8 mouse cellular contexts compared by ENCODE assay signal in the genomic region with DNA sequence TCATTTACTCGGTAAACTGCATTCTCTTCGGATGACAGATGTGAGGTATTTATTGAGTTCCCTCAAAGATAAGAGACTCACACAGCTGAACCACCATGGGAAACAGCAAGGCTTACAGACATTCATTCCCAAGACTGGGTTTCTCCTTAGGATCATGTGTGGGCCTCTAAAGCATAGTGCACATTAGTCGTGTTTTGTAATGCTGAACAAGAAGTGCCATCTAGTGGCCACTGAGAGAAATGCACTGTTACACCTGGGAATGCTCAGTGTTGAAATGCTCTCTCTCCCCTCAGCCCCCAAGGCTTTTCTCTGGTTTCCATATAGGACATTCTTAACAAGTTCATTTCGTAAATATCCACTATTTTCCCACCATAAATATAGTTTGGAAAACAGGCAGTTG. TPM values are rescaled to one million over a fixed set of nuclear protein-coding genes. Genes with fewer than 3 reads are reported as not detected.
DNase-seq lines count a peak whose midpoint lies in the region; ATAC-seq lines count a peak whose summit lies in the region.

No protein-coding gene starts in this region.

- no peaks in the 10 kb centered on the region for H3K4me1 ChIP-seq in forebrain, embryonic 15.5 days

- peak; percentile 77 for ATAC-seq in forebrain, embryonic 15.5 days (replicated peaks)
- ATAC-seq in megakaryocyte progenitor cell, adult 5-6 weeks (replicated peaks; ENCODE audit: poor library complexity): peak; percentile 83

- no peak overlapping the region for H3K4me2 ChIP-seq in forebrain, embryonic 15.5 days (replicated peaks)

- H3K36me3 ChIP-seq in forebrain, embryonic 15.5 days: no peaks in the 10 kb centered on the region

- peak; percentile 52 to 53 for DNase-seq in adrenal gland, adult 18-20 months (ENCODE audit: low spot score in 2 of 2)
- no peak for DNase-seq in adrenal gland, postnatal 4 days (ENCODE audit: low spot score in 2 of 2)
- peak; percentile 60 for DNase-seq in cerebellum, adult 11 months
- peak; percentile 60 for DNase-seq in hindlimb bud, embryonic 11.5 days (ENCODE audit: extremely low spot score, low read depth, low spot score)
- peak; percentile 59 for DNase-seq in left cerebral cortex, adult 11 months (ENCODE audit: low spot score)
- DNase-seq in right cerebral cortex, postnatal 25 days: peak; percentile 46

- H3K4me3 ChIP-seq in forebrain, embryonic 15.5 days: no peak overlapping the region

- no peaks in the 10 kb centered on the region for H3K27me3 ChIP-seq in forebrain, embryonic 15.5 days

- no peak overlapping the region for H3K27ac ChIP-seq in forebrain, embryonic 15.5 days (replicated peaks)

- H3K9ac ChIP-seq in forebrain, embryonic 15.5 days (replicated peaks): no peak overlapping the region

- no peaks in the 10 kb centered on the region for H3K9me3 ChIP-seq in forebrain, embryonic 15.5 days

- 52% methylated on average over 4 of the region's 4 CpGs for WGBS in forebrain, embryonic 15.5 days

RNA-seq across cellular contexts. Expression of a gene that starts 23.0 kb away (rescaled TPM):
- 10 to 100 TPM; 17.6 to 20.6 TPM for total RNA-seq in adrenal gland, adult 18-20 months (2021)
- total RNA-seq in adrenal gland, postnatal 4 days (2021): 10 to 100 TPM; 34.3 to 44.6 TPM
- polyA plus RNA-seq in forebrain, embryonic 15.5 days (2015; fragmentation: Nextera tagmentation; extraction: Ambion mirVana): 4.7 and 6.2 TPM in 2 replicates
- total RNA-seq in megakaryocyte progenitor cell, adult 5-6 weeks (2015): 11.6 and 12.5 TPM in 2 replicates
- 20.1 and 41.9 TPM in 2 replicates for total RNA-seq in megakaryocyte progenitor cell, adult 5-6 weeks (2017)

Comparison
In these comparisons a context has a peak if more than half of its experiments do, and no peak if none do; other contexts are left out.
1. DNase-seq: peak in adrenal gland, adult 18-20 months (2 of 2), cerebellum, adult 11 months (single experiment), hindlimb bud, embryonic 11.5 days (single experiment), left cerebral cortex, adult 11 months (single experiment) and right cerebral cortex, postnatal 25 days (single experiment); none in adrenal gland, postnatal 4 days (0 of 2).